In genomic region chr13:73482476-73482875, GRCm38 (mm10) we compare ENCODE assay signal across 29 mouse cellular contexts. TPM values are rescaled to one million over a fixed set of nuclear protein-coding genes. Genes with fewer than 3 reads are reported as not detected.
A peak's percentile ranks its signal among the peaks of the same experiment; 100 is the strongest.
DNase-seq lines count a peak whose midpoint lies in the region; ATAC-seq lines count a peak whose summit lies in the region.
"Had no signal": no experiment of that assay in that cellular context is flagged by ENCODE, and none has a peak within 500 bp of the region (broad histone marks: within the 10 kb centered on the region; RNA-seq: fewer than 3 reads in every experiment).

No protein-coding gene starts in this region.

- WGBS in heart, embryonic 13.5 days: 72% methylated on average over 7 of the region's 7 CpGs
- 79% methylated on average over 7 of the region's 7 CpGs for WGBS in liver, embryonic 15.5 days (ENCODE audit: insufficient replicate concordance)
- 89% methylated on average over 7 of the region's 7 CpGs for WGBS in forebrain, embryonic 14.5 days

- intact Hi-C loops in left cerebral cortex, postnatal 25 days (cut with DNase I): no loop called here

- no peak overlapping the region for H3K4me3 ChIP-seq in heart, embryonic 13.5 days
- no peak overlapping the region for H3K4me3 ChIP-seq in liver, embryonic 15.5 days (replicated peaks)
- H3K4me3 ChIP-seq in forebrain, embryonic 14.5 days (ENCODE audit: low read depth, low read length): no peak overlapping the region
- H3K4me3 ChIP-seq: embryonic facial prominence, embryonic 15.5 days; forebrain, embryonic 15.5 days; heart, adult 2 months; hindbrain, embryonic 12.5 days; limb, embryonic 10.5 days; midbrain, embryonic 12.5 days had no signal

- peaks cover 8% of the 10 kb centered on the region; the same call in 1 of the 2 replicates for H3K9me3 ChIP-seq in heart, embryonic 13.5 days
- H3K9me3 ChIP-seq in liver, embryonic 15.5 days (replicated peaks): no peaks in the 10 kb centered on the region
- no peaks in the 10 kb centered on the region for H3K9me3 ChIP-seq in forebrain, embryonic 14.5 days (replicated peaks; ENCODE audit: control insufficient read depth, low read length)
- H3K9me3 ChIP-seq: embryonic facial prominence, embryonic 15.5 days; forebrain, embryonic 15.5 days; limb, embryonic 10.5 days; midbrain, embryonic 12.5 days had no signal

- peaks cover 28% of the 10 kb centered on the region for H3K36me3 ChIP-seq in heart, embryonic 13.5 days
- peaks cover 89% of the 10 kb centered on the region for H3K36me3 ChIP-seq in liver, embryonic 15.5 days (replicated peaks)
- H3K36me3 ChIP-seq in forebrain, embryonic 14.5 days (ENCODE audit: control insufficient read depth, insufficient read depth, low read length): peaks cover 21% of the 10 kb centered on the region

- H3K4me2 ChIP-seq in heart, embryonic 13.5 days: no peak overlapping the region
- H3K4me2 ChIP-seq in liver, embryonic 15.5 days: peak overlapping the region; percentile 36
- H3K4me2 ChIP-seq in forebrain, embryonic 14.5 days (ENCODE audit: low read length): no peak overlapping the region
- H3K4me2 ChIP-seq: embryonic facial prominence, embryonic 15.5 days; forebrain, embryonic 15.5 days; hindbrain, embryonic 12.5 days; midbrain, embryonic 12.5 days had no signal

- ATAC-seq in heart, embryonic 13.5 days (ENCODE audit: extremely low read depth, insufficient number of reproducible peaks, low FRiP score, low TSS enrichment): no peak
- no peak for ATAC-seq in liver, embryonic 15.5 days (ENCODE audit: insufficient read depth)
- ATAC-seq in forebrain, embryonic 14.5 days: no peak
- ATAC-seq: forebrain, embryonic 15.5 days; lung, postnatal 0 days had no signal

- DNase-seq in heart, adult 9 months (ENCODE audit: low spot score in 2 of 2): no peak
- peak; percentile 49 for DNase-seq in CD4-positive, CD25-positive, alpha-beta regulatory T cell, adult 2 months (ENCODE audit: low read depth, low spot score)
- peak; percentile 56 for DNase-seq in brain, adult 2 months (ENCODE audit: low read depth, low spot score)
- no peak for DNase-seq in thymus, postnatal 10 days (ENCODE audit: low spot score in 2 of 2)
- no peak for DNase-seq in left cerebral cortex, postnatal 25 days (ENCODE audit: low spot score in 2 of 2)
- no peak for DNase-seq in forebrain, embryonic 14.5 days (ENCODE audit: low spot score)
- DNase-seq: adrenal gland, postnatal 14 days; cerebellum, adult 11 months; cerebellum, adult 9-11 months; gastrocnemius, postnatal 14 days; heart, adult 2 months; kidney, adult 18-20 months; thymus, postnatal 36 days had no signal

- H3K4me1 ChIP-seq in heart, embryonic 13.5 days: peaks cover 54% of the 10 kb centered on the region
- H3K4me1 ChIP-seq in liver, embryonic 15.5 days (replicated peaks): peaks cover 93% of the 10 kb centered on the region
- H3K4me1 ChIP-seq in forebrain, embryonic 14.5 days (ENCODE audit: control insufficient read depth, insufficient read depth, low read length): no peaks in the 10 kb centered on the region
- H3K4me1 ChIP-seq: forebrain, embryonic 15.5 days; midbrain, embryonic 12.5 days had no signal

- H3K27me3 ChIP-seq in heart, embryonic 13.5 days (replicated peaks): no peaks in the 10 kb centered on the region
- H3K27me3 ChIP-seq in liver, embryonic 15.5 days: no peaks in the 10 kb centered on the region
- no peaks in the 10 kb centered on the region for H3K27me3 ChIP-seq in forebrain, embryonic 14.5 days (replicated peaks; ENCODE audit: control insufficient read depth, insufficient read depth, low read length)
- H3K27me3 ChIP-seq: embryonic facial prominence, embryonic 15.5 days; forebrain, embryonic 15.5 days; hindbrain, embryonic 12.5 days; midbrain, embryonic 12.5 days had no signal

- H3K27ac ChIP-seq in heart, embryonic 13.5 days (replicated peaks): 0 out of 2 replicates have a peak overlapping the region, but pooled peaks have one; percentile 1
- peak overlapping the region; percentile 74 for H3K27ac ChIP-seq in liver, embryonic 15.5 days (replicated peaks)
- no peak overlapping the region for H3K27ac ChIP-seq in forebrain, embryonic 14.5 days (ENCODE audit: low read depth, low read length)
- H3K27ac ChIP-seq: embryonic facial prominence, embryonic 15.5 days; forebrain, embryonic 15.5 days; heart, adult 2 months; hindbrain, embryonic 12.5 days; kidney, postnatal 0 days; limb, embryonic 10.5 days; midbrain, embryonic 12.5 days; stomach, postnatal 0 days had no signal

- no peak overlapping the region for H3K9ac ChIP-seq in heart, embryonic 13.5 days
- 0 out of 2 replicates have a peak overlapping the region, but pooled peaks have one; percentile 6 for H3K9ac ChIP-seq in liver, embryonic 15.5 days
- H3K9ac ChIP-seq in forebrain, embryonic 14.5 days (ENCODE audit: low read length): no peak overlapping the region
- H3K9ac ChIP-seq: embryonic facial prominence, embryonic 15.5 days; forebrain, embryonic 15.5 days; hindbrain, embryonic 12.5 days; midbrain, embryonic 12.5 days had no signal

RNA-seq across cellular contexts. Expression of gene Lpcat1, which starts 15.5 kb away (rescaled TPM):
- 16.0 and 19.0 TPM in 2 replicates for polyA plus RNA-seq in heart, embryonic 13.5 days (2015; fragmentation: Nextera tagmentation; extraction: Ambion mirVana)
- 73.8 and 78.2 TPM in 2 replicates for polyA plus RNA-seq in liver, embryonic 15.5 days (2015; fragmentation: Nextera tagmentation; extraction: Ambion mirVana)
- total RNA-seq in left cerebral cortex, postnatal 25 days (2021): 10 to 100 TPM; 43.0 to 43.9 TPM
- polyA plus RNA-seq in forebrain, embryonic 14.5 days (2014; fragmentation: Nextera tagmentation; extraction: Ambion mirVana): 54.7 TPM in 2 replicates

RNA-seq across cellular contexts. Expression of gene Slc6a3, which starts 54.1 kb away (rescaled TPM):
- polyA plus RNA-seq in heart, embryonic 13.5 days (2015; fragmentation: Nextera tagmentation; extraction: Ambion mirVana): 0.20 TPM in 1 of 2 replicates, not detected in the other
- 0.70 and 0.75 TPM in 2 replicates for polyA plus RNA-seq in liver, embryonic 15.5 days (2015; fragmentation: Nextera tagmentation; extraction: Ambion mirVana)
- total RNA-seq in left cerebral cortex, postnatal 25 days (2021): under 1 TPM; 0.16 TPM
- polyA plus RNA-seq in forebrain, embryonic 14.5 days (2014; fragmentation: Nextera tagmentation; extraction: Ambion mirVana): 0.36 and 0.52 TPM in 2 replicates
- total RNA-seq: common myeloid progenitor, adult 5-6 weeks; gastrocnemius, postnatal 14 days; heart, adult 2 months; liver, adult 2 months; monocyte, adult 5-6 weeks; neutrophil, adult 5-6 weeks had no signal
- polyA plus RNA-seq: heart, adult 2 months; heart, postnatal 0 days; kidney, postnatal 0 days; large intestine, adult 2 months; limb, embryonic 10.5 days; liver, adult 2 months; stomach, postnatal 0 days had no signal

Comparison
In these comparisons a context has a peak if more than half of its experiments do, and no peak if none do; other contexts are left out.
1. DNase-seq: peak in CD4-positive, CD25-positive, alpha-beta regulatory T cell, adult 2 months (single experiment) and brain, adult 2 months (single experiment); none in heart, adult 9 months (0 of 2), thymus, postnatal 10 days (0 of 2), left cerebral cortex, postnatal 25 days (0 of 2) and forebrain, embryonic 14.5 days (single experiment).